Mouse (Mus musculus) C2C12 (cell line): ENCODE results near the gene Slc35f6.

Source experiments
- CEBPB ChIP-seq: IDR thresholded peaks from one replicate; pipeline ENCODE4 v1.6.1; 2011; ENCODE audit warnings: low read depth, mild to moderate bottlenecking, control low read depth, moderate library complexity
- CTCF ChIP-seq: IDR thresholded peaks from one replicate; pipeline ENCODE4 v1.5.1; 2011; ENCODE audit not compliant: control insufficient read depth, insufficient read depth, insufficient read length
- FOSL1 ChIP-seq: IDR thresholded peaks from one replicate; pipeline ENCODE4 v1.8.0; 2011; ENCODE audit warnings: mild to moderate bottlenecking, low read length; ENCODE audit not compliant: poor library complexity, insufficient read depth, severe bottlenecking
- MYOD1 ChIP-seq: IDR thresholded peaks from one replicate; pipeline ENCODE4 v1.6.1; 2011; ENCODE audit warnings: low read depth; ENCODE audit not compliant: control insufficient read depth, insufficient read length
- USF1 ChIP-seq: IDR thresholded peaks from one replicate; pipeline ENCODE4 v1.6.1; 2011; ENCODE audit warnings: low read depth, mild to moderate bottlenecking, control low read depth, moderate library complexity

DNA sequence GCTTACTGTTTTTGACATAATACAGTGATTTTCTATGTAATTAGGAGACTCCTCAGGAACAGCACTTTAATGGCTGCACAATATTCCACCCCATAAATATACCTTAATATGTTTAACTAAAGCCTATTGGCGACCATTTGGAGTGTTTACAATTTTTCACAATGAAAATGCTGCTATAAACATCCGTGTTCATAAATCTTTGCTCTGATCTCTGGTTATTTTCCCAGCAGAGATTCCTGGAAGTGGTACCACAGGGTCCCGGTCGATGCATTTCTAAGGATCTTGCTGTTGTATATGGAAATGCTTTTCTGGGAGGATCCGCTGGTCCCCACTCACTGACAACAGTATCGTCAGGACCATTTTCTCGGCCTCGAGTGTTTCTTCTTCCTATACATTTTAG lies 34.5 kb upstream of the Slc35f6 start:
- no peak for TF ChIP-seq USF1
- no peak for TF ChIP-seq CTCF
- no peak for TF ChIP-seq CEBPB
- no peak for TF ChIP-seq MYOD1
- no peak for TF ChIP-seq FOSL1
